Comparison of ENCODE assay signal across 8 mouse cellular contexts in genomic region chr9:21786906-21787305, GRCm38 (mm10). TPM values are rescaled to one million over a fixed set of nuclear protein-coding genes. Genes with fewer than 3 reads are reported as not detected.
A peak's percentile ranks its signal among the peaks of the same experiment; 100 is the strongest.
DNase-seq lines count a peak whose midpoint lies in the region; ATAC-seq lines count a peak whose summit lies in the region.

No protein-coding gene starts in this region.

- H3K4me3 ChIP-seq in heart, embryonic 12.5 days = no peak overlapping the region

- H3K36me3 ChIP-seq in heart, embryonic 12.5 days = peaks cover 87% of the 10 kb centered on the region

- peak overlapping the region; percentile 2; the same call in 1 of the 2 replicates for H3K27ac ChIP-seq in heart, embryonic 12.5 days (ENCODE audit: poor library complexity, severe bottlenecking)

- H3K27me3 ChIP-seq in heart, embryonic 12.5 days (replicated peaks) = no peaks in the 10 kb centered on the region

- H3K9ac ChIP-seq in heart, embryonic 12.5 days = no peak overlapping the region

- no peak for ATAC-seq in heart, embryonic 12.5 days (ENCODE audit: insufficient number of reproducible peaks, low FRiP score)

- peaks cover 37% of the 10 kb centered on the region for H3K4me1 ChIP-seq in heart, embryonic 12.5 days (replicated peaks)

- DNase-seq in adrenal gland, adult 18-20 months (ENCODE audit: low spot score in 2 of 2) = peak; percentile 61 to 77
- no peak for DNase-seq in adrenal gland, adult 8-10 months
- peak; percentile 94 for DNase-seq in ZHBTc4 (ENCODE audit: low read depth, low spot score)
- peak; percentile 51 for DNase-seq in embryo, embryonic 11.5 days (ENCODE audit: low read depth, low spot score)
- DNase-seq in kidney, postnatal 36 days = peak; percentile 67 to 86
- DNase-seq in lung, postnatal 10 days = peak; percentile 84
- peak; percentile 35 for DNase-seq in right cerebral cortex, postnatal 25 days

- no peaks in the 10 kb centered on the region for H3K9me3 ChIP-seq in heart, embryonic 12.5 days (replicated peaks)

- WGBS in heart, embryonic 12.5 days = 17% methylated on average over 6 of the region's 6 CpGs

- H3K4me2 ChIP-seq in heart, embryonic 12.5 days = peak overlapping the region; percentile 1; the same call in 1 of the 2 replicates

RNA-seq across cellular contexts. Expression of gene Kank2, which starts 11.6 kb away (rescaled TPM):
- 10 to 100 TPM; 31.1 to 31.3 TPM for total RNA-seq in adrenal gland, adult 18-20 months (2021)
- 10 to 100 TPM; 35.0 to 58.9 (median 47.5) TPM for total RNA-seq in adrenal gland, adult 8-10 months (2022)
- polyA plus RNA-seq in heart, embryonic 12.5 days (2016; fragmentation: Nextera tagmentation; extraction: Ambion mirVana) = 18.9 and 19.9 TPM in 2 replicates

RNA-seq across cellular contexts. Expression of gene Spc24, which starts 26.8 kb away (rescaled TPM):
- total RNA-seq in adrenal gland, adult 18-20 months (2021) = 1 to 10 TPM in 1 of 2 experiments, under 1 TPM in 1; 0.56 to 1.1 TPM
- total RNA-seq in adrenal gland, adult 8-10 months (2022) = 1 to 10 TPM in 3 of 4 experiments, under 1 TPM in 1; 0.32 to 4.9 (median 2.1) TPM
- polyA plus RNA-seq in heart, embryonic 12.5 days (2016; fragmentation: Nextera tagmentation; extraction: Ambion mirVana) = 84.5 and 86.8 TPM in 2 replicates

RNA-seq across cellular contexts. Expression of gene Angptl8, which starts 48.4 kb away (rescaled TPM):
- 10 to 100 TPM in 1 of 2 experiments, 1 to 10 TPM in 1; 8.2 to 26.2 TPM for total RNA-seq in adrenal gland, adult 18-20 months (2021)
- total RNA-seq in adrenal gland, adult 8-10 months (2022) = 10 to 100 TPM in 2 of 4 experiments, 1 to 10 TPM in 2; 1.5 to 12.0 (median 7.7) TPM
- polyA plus RNA-seq in heart, embryonic 12.5 days (2016; fragmentation: Nextera tagmentation; extraction: Ambion mirVana) = 1.7 and 1.9 TPM in 2 replicates
